Mouse (Mus musculus): ENCODE measurements around the gene Cuedc2. TPM values are rescaled to one million over a fixed set of nuclear protein-coding genes. Genes with fewer than 3 reads are reported as not detected.

Gene Cuedc2
- polyA plus RNA-seq, 1 experiment from 2014 or later, result 217 TPM

DNA sequence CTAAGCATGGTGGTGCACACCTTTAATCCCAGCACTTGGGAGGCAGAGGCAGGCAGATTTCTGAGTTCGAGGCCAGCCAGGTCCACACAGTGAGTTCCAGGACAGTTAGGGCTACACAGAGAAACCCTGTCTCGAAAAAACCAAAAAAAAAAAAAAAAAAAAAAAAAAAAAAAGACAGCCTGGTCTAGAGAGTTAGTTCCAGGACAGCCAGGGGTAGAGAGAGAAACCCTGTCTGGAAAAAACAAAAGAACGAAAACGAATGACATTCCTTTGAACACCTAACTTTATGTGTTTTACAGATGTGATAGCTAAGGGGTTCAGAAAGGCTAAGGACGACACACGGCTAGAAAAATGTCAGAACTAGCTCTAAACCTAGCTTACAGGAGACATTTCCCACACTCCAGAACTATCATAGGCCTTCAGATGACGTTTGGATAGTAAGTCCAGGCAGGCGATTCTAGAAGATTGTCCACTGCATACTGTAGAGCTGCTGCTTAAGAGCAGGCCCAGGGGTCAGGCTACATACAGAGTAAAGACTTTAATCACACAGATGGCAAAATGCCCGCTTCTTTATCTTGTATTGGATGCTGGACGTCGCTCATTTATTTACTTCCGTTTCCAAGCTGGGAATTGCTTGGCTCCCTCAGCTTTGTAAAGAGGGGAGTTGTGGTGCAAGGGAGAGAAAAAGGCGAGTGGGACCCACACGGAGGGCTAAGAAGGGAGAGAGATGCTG lies 9.6 kb upstream of the Cuedc2 start:
- no peaks in the 10 kb centered on the region for H3K36me3 ChIP-seq (ENCODE audit: control insufficient read depth, insufficient read depth, low read length)
- peak overlapping the region; percentile 58 for H3K4me3 ChIP-seq (ENCODE audit: low read depth, low read length)
- peak overlapping the region; percentile 81 for H3K9ac ChIP-seq (ENCODE audit: low read length)
- H3K4me1 ChIP-seq (replicated peaks; ENCODE audit: control insufficient read depth, insufficient read depth, low read length), result peaks cover 4% of the 10 kb centered on the region; the same call in 1 of the 2 replicates
- peaks cover 13% of the 10 kb centered on the region for H3K27me3 ChIP-seq (ENCODE audit: control insufficient read depth, insufficient read depth, low read length)
- ATAC-seq (replicated peaks; ENCODE audit: low FRiP score), result no peak
- WGBS, result 32% methylated on average over 14 of the region's 14 CpGs
- no peak overlapping the region for H3K27ac ChIP-seq (ENCODE audit: low read depth, low read length)
- DNase-seq (ENCODE audit: low spot score), result no peak
- H3K4me2 ChIP-seq (ENCODE audit: low read depth, low read length, severe bottlenecking), result peak overlapping the region; percentile 93
- H3K9me3 ChIP-seq (ENCODE audit: control insufficient read depth, low read length), result no peaks in the 10 kb centered on the region

DNA sequence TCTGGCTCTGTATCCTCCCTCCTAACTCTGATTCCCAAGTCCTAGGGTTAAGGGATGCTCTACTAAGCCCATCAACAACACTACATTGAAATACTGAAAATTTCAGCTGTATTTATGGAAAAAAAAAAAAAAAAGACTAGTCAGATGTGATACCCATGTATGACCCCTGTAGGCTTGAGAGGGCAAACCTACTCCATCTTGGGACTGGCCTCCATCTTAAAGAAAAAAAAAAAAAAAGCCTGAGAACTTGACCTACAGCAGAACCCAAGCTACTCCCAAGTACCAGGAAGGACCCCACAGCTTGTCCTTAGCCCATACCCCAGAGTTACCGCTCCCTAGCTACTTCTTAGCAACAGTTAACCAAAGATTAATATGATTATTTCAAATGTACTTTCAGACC lies 8.6 kb upstream of the Cuedc2 start:
- Histone ChIP-seq H3K4me2 (ENCODE audit: low read depth, low read length, severe bottlenecking) (no peak overlapping the region), H3K27ac (ENCODE audit: low read depth, low read length) (no peak overlapping the region), H3K4me3 (ENCODE audit: low read depth, low read length) (no peak overlapping the region), H3K27me3 (ENCODE audit: control insufficient read depth, insufficient read depth, low read length) (peaks cover 13% of the 10 kb centered on the region), H3K9ac (ENCODE audit: low read length) (no peak overlapping the region), H3K36me3 (ENCODE audit: control insufficient read depth, insufficient read depth, low read length) (no peaks in the 10 kb centered on the region), H3K9me3 (ENCODE audit: control insufficient read depth, low read length) (no peaks in the 10 kb centered on the region), H3K4me1 (replicated peaks; ENCODE audit: control insufficient read depth, insufficient read depth, low read length) (peaks cover 4% of the 10 kb centered on the region; the same call in 1 of the 2 replicates)
- 93% methylated on average over 1 of the region's 1 CpGs for WGBS
- DNase-seq (ENCODE audit: low spot score), result no peak
- ATAC-seq (replicated peaks; ENCODE audit: low FRiP score), result no peak

GRCm38 (mm10) chr19:46344710-46345419 lies 6.4 kb upstream of the Cuedc2 start:
- Histone ChIP-seq H3K27ac (ENCODE audit: low read depth, low read length) (no peak overlapping the region), H3K4me2 (ENCODE audit: low read depth, low read length, severe bottlenecking) (no peak overlapping the region), H3K27me3 (ENCODE audit: control insufficient read depth, insufficient read depth, low read length) (peaks cover 9% of the 10 kb centered on the region), H3K36me3 (ENCODE audit: control insufficient read depth, insufficient read depth, low read length) (no peaks in the 10 kb centered on the region), H3K4me1 (replicated peaks; ENCODE audit: control insufficient read depth, insufficient read depth, low read length) (peaks cover 4% of the 10 kb centered on the region; the same call in 1 of the 2 replicates), H3K9ac (ENCODE audit: low read length) (no peak overlapping the region), H3K9me3 (ENCODE audit: control insufficient read depth, low read length) (no peaks in the 10 kb centered on the region), H3K4me3 (ENCODE audit: low read depth, low read length) (no peak overlapping the region)
- WGBS, result 30% methylated on average over 7 of the region's 7 CpGs
- DNase-seq (ENCODE audit: low spot score), result no peak
- ATAC-seq (replicated peaks; ENCODE audit: low FRiP score), result no peak

DNA sequence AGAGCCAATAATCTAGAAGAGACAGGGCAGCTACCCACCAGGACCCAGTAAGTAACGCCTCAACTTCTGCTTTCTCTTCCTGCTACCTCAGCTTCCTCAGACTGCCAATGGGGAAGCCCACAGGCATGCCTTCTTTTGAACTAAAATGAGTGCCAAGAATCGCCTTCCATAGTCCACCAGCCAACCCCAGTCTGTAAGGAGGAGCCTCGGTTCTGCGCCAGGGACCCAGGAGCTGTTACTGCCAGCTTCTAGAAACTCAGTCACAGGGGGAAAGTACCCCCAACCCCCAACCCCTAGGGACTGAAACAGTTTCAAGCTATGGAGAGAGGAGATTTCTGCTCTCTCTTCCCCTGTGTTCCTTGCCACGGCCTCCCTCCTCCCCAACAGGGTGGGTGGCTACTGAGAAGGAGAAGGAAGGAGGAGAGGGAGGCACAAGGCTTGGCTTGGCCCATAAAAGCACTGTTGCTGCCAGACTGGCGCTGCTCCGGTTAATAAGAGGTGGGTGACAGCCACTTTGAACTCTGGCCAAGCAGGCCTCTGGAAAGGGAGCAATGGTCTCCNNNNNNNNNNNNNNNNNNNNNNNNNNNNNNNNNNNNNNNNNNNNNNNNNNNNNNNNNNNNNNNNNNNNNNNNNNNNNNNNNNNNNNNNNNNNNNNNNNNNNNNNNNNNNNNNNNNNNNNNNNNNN lies 927 bp upstream of the Cuedc2 start:
- Histone ChIP-seq H3K27me3 (ENCODE audit: control insufficient read depth, insufficient read depth, low read length) (no peaks in the 10 kb centered on the region), H3K27ac (ENCODE audit: low read depth, low read length) (no peak overlapping the region), H3K4me3 (ENCODE audit: low read depth, low read length) (no peak overlapping the region), H3K4me1 (replicated peaks; ENCODE audit: control insufficient read depth, insufficient read depth, low read length) (peaks cover 6% of the 10 kb centered on the region; the same call in 1 of the 2 replicates), H3K9me3 (ENCODE audit: control insufficient read depth, low read length) (no peaks in the 10 kb centered on the region), H3K36me3 (ENCODE audit: control insufficient read depth, insufficient read depth, low read length) (no peaks in the 10 kb centered on the region), H3K9ac (ENCODE audit: low read length) (no peak overlapping the region), H3K4me2 (ENCODE audit: low read depth, low read length, severe bottlenecking) (no peak overlapping the region)
- ATAC-seq (replicated peaks; ENCODE audit: low FRiP score), result no peak
- WGBS, result 76% methylated on average over 7 of the region's 7 CpGs
- DNase-seq (ENCODE audit: low spot score), result no peak

GRCm38 (mm10) chr19:46338942-46339286 lies 412 bp upstream of the Cuedc2 start:
- 0 out of 2 replicates have a peak overlapping the region, but pooled peaks have one; percentile 2 for H3K9ac ChIP-seq (ENCODE audit: low read length)
- 52% methylated on average over 6 of the region's 6 CpGs for WGBS
- no peaks in the 10 kb centered on the region for H3K27me3 ChIP-seq (ENCODE audit: control insufficient read depth, insufficient read depth, low read length)
- DNase-seq (ENCODE audit: low spot score) (no peak), ATAC-seq (replicated peaks; ENCODE audit: low FRiP score) (0 out of 2 replicates have a peak, but pooled peaks have one; percentile 17)
- peaks cover 6% of the 10 kb centered on the region; the same call in 1 of the 2 replicates for H3K4me1 ChIP-seq (replicated peaks; ENCODE audit: control insufficient read depth, insufficient read depth, low read length)
- H3K4me3 ChIP-seq (ENCODE audit: low read depth, low read length), result peak overlapping the region; percentile 54; the same call in 1 of the 2 replicates
- no peaks in the 10 kb centered on the region for H3K36me3 ChIP-seq (ENCODE audit: control insufficient read depth, insufficient read depth, low read length)
- no peak overlapping the region for H3K27ac ChIP-seq (ENCODE audit: low read depth, low read length)
- H3K9me3 ChIP-seq (ENCODE audit: control insufficient read depth, low read length), result no peaks in the 10 kb centered on the region
- peak overlapping the region; percentile 19; the same call in 1 of the 2 replicates for H3K4me2 ChIP-seq (ENCODE audit: low read depth, low read length, severe bottlenecking)

DNA sequence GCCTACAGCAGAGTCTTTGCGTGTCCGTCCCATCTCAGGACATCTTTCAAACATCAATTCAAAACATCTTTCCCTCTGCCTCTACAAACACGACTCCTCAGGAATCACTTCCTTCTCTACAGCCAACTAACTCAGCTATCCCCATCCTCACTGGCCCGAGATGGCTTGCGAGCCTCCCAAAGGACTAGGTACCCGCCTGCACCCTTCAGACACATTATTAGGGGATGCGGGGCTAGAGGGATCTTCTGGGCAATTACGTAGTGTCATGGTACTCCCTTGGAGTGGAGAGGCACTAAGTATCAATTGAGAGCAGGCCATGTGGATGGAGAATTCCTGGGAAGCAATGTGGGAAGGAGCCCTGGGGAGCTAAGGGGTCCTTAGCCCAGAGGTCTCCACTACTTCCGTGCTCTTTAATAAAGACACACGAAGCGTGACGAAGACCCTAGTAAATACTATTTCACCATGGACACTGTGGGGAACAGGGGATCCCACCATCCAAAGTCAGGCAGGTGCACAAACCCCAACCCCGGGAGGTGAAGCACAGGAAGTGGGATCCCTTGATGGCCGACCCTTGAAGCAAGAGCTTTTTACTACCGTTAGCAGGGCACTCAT lies 677 bp downstream of the Cuedc2 start:
- DNase-seq (ENCODE audit: low spot score), result no peak
- Histone ChIP-seq H3K36me3 (ENCODE audit: control insufficient read depth, insufficient read depth, low read length) (no peaks in the 10 kb centered on the region), H3K27ac (ENCODE audit: low read depth, low read length) (no peak overlapping the region), H3K9ac (ENCODE audit: low read length) (peak overlapping the region; percentile 69), H3K9me3 (ENCODE audit: control insufficient read depth, low read length) (no peaks in the 10 kb centered on the region), H3K4me3 (ENCODE audit: low read depth, low read length) (peak overlapping the region; percentile 54), H3K4me2 (ENCODE audit: low read depth, low read length, severe bottlenecking) (peak overlapping the region; percentile 64), H3K4me1 (replicated peaks; ENCODE audit: control insufficient read depth, insufficient read depth, low read length) (peaks cover 7% of the 10 kb centered on the region), H3K27me3 (ENCODE audit: control insufficient read depth, insufficient read depth, low read length) (no peaks in the 10 kb centered on the region)
- WGBS, result 33% methylated on average over 15 of the region's 15 CpGs
- peak; percentile 16 for ATAC-seq (replicated peaks; ENCODE audit: low FRiP score)

GRCm38 (mm10) chr19:46333906-46334305 lies 4.6 kb downstream of the Cuedc2 start:
- Histone ChIP-seq H3K9me3 (ENCODE audit: control insufficient read depth, low read length) (no peaks in the 10 kb centered on the region), H3K27me3 (ENCODE audit: control insufficient read depth, insufficient read depth, low read length) (no peaks in the 10 kb centered on the region), H3K4me1 (replicated peaks; ENCODE audit: control insufficient read depth, insufficient read depth, low read length) (peaks cover 16% of the 10 kb centered on the region), H3K4me2 (ENCODE audit: low read depth, low read length, severe bottlenecking) (no peak overlapping the region), H3K27ac (ENCODE audit: low read depth, low read length) (no peak overlapping the region), H3K4me3 (ENCODE audit: low read depth, low read length) (no peak overlapping the region), H3K9ac (ENCODE audit: low read length) (no peak overlapping the region), H3K36me3 (ENCODE audit: control insufficient read depth, insufficient read depth, low read length) (peaks cover 2% of the 10 kb centered on the region; the same call in 1 of the 2 replicates)
- 90% methylated on average over 3 of the region's 3 CpGs for WGBS
- DNase-seq (ENCODE audit: low spot score), result no peak
- no peak for ATAC-seq (replicated peaks; ENCODE audit: low FRiP score)

GRCm38 (mm10) chr19:46332721-46333339 lies 5.7 kb downstream of the Cuedc2 start:
- Histone ChIP-seq H3K4me1 (replicated peaks; ENCODE audit: control insufficient read depth, insufficient read depth, low read length) (peaks cover 15% of the 10 kb centered on the region), H3K4me3 (ENCODE audit: low read depth, low read length) (no peak overlapping the region), H3K27ac (ENCODE audit: low read depth, low read length) (no peak overlapping the region), H3K36me3 (ENCODE audit: control insufficient read depth, insufficient read depth, low read length) (peaks cover 2% of the 10 kb centered on the region; the same call in 1 of the 2 replicates), H3K27me3 (ENCODE audit: control insufficient read depth, insufficient read depth, low read length) (no peaks in the 10 kb centered on the region), H3K9me3 (ENCODE audit: control insufficient read depth, low read length) (no peaks in the 10 kb centered on the region), H3K4me2 (ENCODE audit: low read depth, low read length, severe bottlenecking) (no peak overlapping the region), H3K9ac (ENCODE audit: low read length) (no peak overlapping the region)
- DNase-seq (ENCODE audit: low spot score) (no peak), ATAC-seq (replicated peaks; ENCODE audit: low FRiP score) (no peak)
- WGBS, result 38% methylated on average over 7 of the region's 7 CpGs
